Mouse (Mus musculus) cerebellum, postnatal 25 days (tissue): ENCODE data around the gene BC049352.

Experiments
- DNase-seq, 2 experiments: peaks; one replicate each; pipeline ENCODE4 v3.0.0; 2021; ENCODE audit warnings: mixed read lengths in 2 of 2

The BC049352 gene

DNA sequence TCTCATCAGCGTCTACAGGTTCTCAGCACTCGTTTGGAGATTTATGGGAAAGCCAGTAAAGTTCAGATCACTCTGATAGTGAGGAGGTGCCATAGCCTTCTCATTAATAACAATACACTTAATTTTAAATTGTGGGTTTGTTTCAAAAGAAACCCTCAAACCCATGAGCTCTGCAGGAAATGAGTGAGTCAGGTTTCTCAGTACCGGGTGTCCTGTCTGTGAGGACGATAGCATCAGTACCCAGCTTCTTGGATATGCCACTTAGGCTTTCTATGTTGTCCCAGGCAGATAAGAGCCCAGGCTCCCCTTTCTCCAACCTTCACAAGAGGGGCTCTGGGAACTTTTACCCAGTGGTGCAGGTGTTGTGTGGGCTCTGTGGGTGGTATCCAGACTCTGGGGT is 70.2 kb downstream of the BC049352 start:
- DNase-seq = no peak

DNA sequence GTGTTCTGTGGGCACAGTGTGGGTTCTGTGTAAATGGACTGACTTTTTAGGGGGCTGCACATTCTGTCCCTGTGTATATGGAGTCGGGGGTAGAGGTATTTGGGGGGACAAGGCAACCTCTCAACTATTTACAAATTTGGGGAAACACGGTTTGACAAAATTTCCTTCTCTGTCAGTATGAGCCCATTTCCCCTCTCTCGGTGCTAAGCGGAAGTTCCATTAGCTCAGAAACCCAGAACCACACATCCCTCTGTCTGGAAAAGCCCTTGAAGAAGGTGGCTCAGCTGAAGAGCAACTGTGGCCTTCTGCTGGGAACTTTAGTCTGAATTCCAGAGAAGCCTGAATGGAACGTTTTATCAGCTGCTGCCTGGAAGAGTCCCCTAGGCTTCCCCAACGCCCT is 70.6 kb downstream of the BC049352 start:
- DNase-seq = no peak

DNA sequence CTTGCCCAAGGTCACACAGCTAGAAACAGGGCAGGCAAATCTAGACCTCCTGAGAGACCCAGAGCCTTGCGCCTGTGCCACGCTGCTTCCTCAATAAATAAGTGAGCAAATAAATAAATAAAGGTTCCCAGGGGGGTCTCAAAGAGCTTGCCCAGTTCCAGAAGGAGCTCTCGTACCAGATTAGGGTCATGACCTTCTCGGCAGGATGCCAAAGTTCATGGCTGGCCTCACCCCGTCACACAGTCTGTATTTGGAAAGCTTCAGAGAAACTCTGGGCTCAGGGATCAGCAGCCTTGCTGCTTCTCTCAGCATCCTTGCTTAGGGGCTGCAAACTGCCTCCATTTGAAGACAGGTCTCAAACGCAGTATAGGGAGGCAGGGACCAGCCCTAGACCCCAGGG is 72.2 kb downstream of the BC049352 start:
- DNase-seq = no peak

DNA sequence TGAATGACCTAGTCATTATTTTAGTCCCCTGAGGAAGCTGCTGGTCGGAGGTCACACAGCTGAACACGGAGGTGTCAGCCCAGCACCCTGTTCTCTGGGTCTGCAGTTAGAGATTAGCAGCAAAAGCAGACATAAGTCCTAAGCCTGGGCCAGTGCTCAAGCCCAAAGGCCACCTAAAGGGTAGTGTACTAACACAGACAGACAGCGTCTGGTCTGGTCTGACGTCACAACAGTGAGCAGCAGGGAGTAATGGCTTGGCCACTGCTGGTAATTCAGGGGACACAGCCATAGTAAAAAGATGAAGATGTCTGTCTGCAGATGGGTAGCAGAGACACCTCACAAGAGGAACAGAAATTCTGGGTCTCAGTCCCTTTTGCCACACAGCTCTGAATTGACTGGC is 72.8 kb downstream of the BC049352 start:
- DNase-seq = no peak

DNA sequence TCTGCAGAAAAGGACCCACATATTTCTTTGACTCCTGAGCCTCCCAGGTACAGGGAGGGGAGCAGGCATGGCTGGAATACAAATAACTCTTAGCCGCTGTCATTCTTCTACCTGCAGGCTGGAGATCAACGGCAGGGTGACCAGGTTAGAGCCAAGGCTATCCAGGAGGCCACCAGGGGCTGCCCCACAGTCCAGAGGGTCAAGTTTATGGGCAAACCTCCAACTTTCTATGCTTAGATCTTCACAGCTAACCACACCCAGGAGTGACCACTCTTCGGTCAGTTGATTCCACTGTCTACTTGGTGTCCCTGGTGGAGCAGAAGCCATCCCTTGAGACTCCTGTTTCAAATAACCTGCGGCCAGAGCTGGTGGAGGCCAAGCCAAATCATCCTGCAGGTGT is 73.6 kb downstream of the BC049352 start:
- DNase-seq = no peak

DNA sequence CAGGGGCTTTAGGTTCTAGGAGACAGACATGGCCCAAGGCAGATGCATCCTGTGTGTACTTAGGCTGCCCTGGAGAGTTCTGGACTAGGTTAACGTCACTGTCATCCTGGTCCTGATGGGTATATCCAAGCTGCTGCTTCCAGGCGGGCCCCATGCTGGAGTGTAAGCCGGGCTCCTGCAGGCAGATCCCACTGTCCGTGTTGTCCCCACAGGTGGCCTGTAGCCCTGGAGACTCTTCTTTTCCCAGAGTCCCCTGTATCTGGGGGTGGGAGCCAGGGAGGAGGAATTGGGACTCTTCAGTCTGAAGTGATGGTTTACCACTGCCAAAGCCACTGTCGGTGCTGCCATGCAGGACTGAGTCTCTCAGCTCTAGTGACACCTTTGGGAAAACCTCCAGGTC is 74.2 kb downstream of the BC049352 start:
- no peak for DNase-seq

DNA sequence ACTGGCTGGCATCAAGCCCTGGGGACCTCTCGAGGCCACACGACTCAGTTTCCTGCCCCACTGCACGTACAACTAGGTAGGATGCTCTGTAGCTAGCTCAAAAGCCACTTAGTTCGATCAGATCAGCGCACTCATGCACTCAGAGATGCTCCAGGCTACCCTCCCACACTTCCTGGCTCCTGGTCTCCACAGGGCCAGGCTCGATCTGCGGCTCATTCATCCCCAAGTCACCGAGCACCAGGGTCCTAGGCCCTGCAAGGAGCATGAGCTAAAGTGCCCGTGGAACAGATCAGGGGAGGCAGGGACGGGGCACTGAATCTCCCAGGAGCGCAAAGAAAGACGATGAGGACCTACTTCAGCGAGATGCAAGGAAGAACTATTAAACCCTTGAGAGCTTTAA is 77.3 kb downstream of the BC049352 start:
- no peak for DNase-seq

DNA sequence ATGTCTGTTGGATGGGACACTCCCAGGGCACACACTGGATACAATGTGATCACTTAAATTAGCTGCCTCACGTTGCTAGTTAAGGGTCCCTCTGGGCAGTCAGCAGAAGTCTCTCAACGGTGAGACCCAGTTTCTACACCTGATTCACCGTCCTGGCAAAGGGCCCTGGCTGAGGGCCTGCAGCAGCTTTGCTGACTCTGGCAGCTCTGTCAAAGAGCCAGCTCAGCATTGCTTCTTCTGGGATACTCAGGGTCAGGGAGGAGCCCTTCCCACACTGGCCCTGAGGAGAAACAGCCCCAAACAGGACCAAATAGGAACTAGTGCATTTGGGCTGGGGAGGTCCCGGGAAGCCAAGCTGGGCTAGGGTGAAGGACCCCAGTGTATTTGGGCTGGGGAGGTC is 79.7 kb downstream of the BC049352 start:
- peak; percentile 91 to 98 for DNase-seq

DNA sequence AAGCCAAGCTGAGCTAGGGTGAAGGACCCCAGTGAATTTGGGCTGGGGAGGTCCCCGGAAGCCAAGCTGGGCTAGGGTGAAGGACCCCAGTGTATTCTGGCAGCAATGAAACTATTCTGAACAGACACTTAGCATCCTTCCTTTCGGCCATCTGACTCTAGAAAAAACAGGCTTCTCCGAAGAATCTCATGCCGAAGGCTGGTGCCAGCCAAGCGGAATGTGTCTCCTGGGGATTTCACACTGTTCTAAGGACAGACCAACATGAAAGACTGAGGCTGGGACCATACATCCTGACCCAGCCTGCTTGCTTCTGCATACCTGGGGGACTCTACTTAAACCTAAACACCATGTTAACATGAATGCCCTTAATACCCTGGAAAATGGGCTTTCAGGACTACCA is 80.1 kb downstream of the BC049352 start:
- peak; percentile 46 to 56 for DNase-seq

DNA sequence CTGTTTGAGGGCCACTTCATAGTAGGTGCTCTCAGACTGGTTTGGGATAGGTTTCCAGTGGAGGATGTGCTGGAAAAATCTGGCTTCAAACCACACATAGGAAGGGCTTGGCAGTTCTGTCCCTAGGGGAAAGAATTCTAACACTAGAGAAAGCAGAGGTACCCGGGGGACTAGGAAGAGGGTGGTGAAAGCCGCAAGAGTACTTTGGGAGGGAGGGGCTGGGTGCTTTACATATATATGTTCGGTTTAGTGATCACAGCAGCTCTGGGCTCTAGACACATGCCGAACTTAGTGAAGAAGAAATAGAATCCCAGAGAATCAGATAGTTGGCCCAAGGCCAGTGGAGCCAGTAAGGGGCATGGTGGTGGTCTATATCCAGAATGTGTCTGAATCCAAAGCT is 85.3 kb downstream of the BC049352 start:
- DNase-seq = no peak

DNA sequence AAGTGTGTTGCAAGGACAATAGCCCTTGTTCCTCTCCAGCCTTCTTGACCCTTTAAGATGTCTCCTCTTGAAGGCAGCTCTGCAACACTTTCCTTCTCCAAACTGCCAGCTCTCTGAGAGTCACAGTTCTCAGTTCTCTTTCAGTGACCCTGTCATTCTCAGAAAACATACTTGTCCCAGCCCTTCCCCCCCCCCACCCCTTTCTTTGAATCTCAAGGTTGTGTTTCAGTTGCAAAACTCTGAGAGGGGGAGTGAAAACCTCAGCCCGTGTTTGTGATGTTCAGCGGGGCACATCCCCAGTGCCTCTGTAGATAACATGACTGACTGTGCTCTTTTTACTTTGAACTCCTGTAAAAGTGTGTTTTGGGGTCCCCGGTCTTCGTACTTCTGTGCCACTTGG is 86.3 kb downstream of the BC049352 start:
- DNase-seq = no peak

DNA sequence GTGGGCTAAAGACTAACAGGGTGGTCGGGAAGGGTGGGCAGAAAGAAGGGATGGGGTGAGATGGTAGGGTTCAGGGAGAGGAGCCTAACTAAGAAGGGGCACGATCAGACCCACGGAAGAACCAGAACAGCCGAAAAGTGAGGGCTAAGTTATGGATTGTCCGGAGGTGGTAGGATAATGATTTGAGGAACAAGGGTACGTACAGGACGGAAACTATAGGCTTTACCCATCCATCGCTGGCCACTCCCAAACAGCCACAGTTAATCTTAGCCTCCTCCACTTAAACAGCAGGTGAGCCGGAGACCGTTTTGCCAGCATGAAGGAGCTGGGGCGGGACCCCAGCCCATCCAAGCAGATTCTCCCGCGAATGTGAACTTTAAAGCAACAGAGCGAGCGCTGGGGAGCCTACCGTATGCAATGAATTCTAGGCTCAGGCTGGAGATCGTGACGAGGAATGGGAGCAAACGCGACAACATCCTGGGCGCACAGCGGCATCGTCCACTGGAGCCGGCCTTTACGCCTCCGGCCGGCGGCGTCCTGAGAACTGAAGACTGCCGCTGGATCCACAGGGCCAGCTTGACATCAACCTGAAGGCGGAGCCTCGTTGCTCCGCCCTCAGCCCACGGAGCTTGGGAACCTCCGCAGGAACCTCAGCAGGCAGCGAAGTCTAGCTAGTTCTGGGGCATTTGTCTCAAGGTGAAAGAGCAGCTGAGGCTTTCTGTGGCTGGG is 87.0 kb downstream of the BC049352 start, which contains the start of gene Il10ra:
Il10ra (minus strand) TSS at position 553 of the 729 bp plus-strand sequence.
- DNase-seq = peak; percentile 73 to 81

DNA sequence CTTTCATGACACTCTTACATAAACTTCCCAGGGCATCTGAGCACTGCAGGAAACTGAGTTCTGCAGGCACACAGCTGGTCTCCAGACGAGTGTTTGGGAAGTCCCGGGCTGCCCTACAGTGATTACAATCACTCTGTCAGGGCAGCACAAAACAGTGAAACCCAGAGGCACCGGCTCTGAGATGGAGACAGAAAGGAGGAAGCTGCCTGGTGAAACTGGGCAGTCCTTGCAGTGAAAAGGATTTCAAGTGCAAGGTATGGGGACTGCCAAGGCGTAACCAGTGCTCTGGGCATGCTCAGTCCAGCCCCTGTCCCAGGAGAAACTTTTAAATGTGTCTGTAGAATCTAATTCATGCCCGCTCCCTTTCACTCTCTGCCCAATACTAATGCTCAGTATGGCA is 90.4 kb downstream of the BC049352 start:
- no peak for DNase-seq

DNA sequence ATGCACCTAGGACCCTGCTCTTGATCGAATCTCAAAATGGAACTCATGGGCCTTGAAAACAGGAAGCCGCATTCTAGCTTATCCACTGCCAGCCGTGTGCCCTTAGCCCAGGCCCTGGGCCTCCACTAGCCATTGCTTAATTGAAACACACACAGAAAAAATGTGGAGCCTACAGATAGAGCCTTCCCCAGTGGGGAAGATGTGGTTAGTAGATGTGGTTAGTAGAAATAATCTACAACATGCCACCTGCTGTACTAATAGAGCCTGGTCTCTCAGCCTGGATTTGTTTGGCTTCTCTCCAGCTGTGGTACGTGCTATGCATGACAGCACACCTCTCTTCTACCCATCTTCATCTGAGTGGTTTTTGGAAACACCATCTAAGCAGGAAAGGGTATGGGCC is 92.4 kb downstream of the BC049352 start:
- no peak for DNase-seq

DNA sequence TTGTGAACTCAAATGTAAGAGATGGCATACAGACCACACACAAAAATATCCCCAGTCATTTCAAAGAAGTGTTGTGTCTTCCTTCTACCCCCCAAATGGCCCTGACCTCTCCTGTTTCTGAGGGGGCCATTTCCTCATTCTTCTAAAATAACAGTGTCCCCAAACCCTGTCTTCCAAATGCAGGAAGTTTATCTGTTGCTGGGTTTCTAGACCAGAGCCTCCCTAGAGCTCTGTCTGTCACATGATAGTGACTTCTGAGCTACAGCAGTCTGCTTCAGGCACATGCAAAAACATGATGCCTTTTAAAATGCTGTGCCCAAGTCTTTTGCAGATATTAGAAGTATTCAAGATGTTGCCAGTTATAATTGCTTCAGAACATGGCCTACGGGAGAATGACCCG is 92.8 kb downstream of the BC049352 start:
- DNase-seq = no peak

DNA sequence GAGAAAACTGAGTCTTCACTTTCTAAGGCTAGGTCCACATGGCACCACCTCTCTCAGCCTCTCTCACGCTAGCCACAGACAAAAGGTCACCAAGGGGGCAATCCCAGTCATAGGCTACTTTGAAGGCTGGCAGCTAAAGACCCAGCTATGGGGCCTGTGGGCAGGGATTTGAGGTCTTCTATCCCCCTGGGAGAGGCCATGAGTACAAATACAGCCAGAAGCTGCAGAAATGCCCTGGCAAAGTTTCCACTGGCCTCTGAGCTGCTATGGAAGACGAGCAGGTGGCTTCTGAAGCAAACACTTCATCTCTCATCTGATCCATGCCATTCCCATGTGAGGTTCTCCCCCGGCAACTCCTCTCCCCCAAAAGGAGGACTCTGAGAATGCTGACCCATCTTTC is 98.3 kb downstream of the BC049352 start:
- no peak for DNase-seq

DNA sequence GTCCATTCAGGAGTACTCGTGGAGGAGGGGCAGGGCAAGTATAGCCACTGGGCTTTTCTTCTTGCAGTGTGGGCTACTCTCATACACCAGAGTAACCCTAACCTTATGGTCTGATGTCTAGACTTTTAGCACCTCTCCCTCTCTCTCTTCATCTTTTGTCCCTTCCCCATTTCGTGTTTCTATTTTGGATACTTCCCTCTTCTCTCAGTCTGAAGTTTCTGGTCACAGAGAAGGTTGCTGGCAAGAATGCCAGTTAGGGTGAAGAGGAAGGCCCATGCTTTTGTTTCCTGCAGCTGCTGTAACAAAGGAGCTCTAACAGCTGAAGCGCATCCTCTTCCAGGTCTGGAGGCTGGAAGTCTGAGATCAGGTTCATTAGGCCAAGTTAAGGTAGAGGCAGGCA is 99.1 kb downstream of the BC049352 start:
- DNase-seq = no peak

DNA sequence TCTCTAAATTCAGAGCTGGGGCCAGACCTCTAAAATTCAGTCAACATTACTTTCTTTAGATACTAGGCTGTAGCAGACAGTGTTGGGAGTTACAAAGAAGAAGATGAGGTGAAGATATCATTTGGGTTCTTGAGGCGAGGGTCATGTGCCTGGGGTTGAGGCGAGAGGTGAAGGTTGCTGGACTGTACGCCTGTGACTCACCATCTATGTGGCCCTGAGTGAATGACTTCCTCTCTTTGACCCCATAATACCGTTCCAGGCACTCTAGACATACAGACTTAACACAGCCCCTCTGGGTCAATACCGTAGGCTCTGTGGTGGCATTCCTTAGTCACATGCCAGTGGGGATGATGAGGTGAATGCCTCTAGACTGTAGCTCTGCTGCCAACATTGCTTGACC is 100.7 kb downstream of the BC049352 start:
- DNase-seq = no peak

DNA sequence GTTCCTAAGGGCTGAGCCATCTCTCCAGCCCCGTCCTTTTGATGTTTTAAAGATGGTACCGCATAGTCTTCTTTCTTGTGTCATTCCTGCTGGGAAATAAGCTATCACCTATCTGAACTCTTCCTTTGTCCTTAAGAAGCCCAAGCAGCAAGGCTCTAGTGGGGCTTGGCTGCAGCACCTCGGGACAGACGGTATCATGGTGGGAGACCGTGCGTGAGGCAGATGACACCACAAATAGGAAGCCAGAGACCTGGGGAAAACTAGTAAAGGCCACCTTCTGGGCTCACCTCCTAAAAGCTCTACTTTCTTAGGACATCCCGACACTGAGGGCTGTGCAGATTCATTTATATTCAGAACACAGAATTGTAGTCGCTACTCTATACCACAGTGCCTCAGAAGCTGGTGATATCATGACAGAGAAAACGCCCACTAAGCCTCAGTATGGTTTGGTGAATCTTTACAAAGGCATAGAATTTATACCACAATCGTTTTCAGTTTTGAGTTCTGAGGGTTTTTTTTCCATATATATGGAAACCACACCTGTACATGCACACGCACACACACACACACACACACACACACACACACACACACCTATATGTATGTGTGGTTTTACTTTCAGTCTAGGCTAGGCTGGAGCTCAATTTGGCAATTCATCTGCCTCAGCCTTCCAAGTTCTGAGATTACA is 109.8 kb downstream of the BC049352 start:
- peak; percentile 85 to 86 for DNase-seq

DNA sequence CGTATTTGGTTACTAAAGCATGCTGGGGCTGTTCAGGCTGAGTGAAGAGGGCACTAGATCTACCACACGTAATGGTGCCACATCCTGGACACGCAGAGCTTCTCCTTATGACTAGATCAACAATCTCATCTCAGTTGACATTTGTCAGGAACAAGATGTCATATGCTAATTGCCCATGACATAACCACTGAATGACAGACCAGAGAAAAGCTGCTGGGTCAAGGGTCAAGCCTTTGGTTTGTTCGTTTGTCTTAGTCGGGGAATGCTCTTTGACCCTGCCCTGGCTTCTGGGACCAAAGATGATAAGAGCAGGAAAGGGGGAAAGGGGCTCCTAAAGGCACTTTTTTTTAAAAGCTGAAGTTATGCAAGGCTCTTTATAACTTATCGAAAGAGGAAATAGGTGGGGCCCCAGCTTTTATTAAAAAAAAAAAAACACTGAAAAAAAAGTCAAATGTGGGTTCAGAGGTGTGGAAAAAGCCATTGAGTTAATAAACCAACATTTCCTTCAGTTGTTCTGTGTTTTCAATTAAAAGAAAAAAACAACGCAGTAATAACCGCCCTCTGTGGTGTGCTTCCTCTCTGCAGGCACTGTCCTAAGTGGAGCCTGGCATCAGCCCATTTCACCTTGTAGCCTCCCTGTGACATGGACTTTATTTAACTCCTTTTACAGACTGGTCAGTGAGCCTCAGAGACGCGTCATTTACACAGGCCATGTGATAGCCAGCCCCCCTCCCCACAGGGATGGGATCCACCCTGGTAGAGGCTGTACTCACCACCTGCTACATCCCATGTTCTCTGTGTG is 112.6 kb downstream of the BC049352 start:
- no peak for DNase-seq

DNA sequence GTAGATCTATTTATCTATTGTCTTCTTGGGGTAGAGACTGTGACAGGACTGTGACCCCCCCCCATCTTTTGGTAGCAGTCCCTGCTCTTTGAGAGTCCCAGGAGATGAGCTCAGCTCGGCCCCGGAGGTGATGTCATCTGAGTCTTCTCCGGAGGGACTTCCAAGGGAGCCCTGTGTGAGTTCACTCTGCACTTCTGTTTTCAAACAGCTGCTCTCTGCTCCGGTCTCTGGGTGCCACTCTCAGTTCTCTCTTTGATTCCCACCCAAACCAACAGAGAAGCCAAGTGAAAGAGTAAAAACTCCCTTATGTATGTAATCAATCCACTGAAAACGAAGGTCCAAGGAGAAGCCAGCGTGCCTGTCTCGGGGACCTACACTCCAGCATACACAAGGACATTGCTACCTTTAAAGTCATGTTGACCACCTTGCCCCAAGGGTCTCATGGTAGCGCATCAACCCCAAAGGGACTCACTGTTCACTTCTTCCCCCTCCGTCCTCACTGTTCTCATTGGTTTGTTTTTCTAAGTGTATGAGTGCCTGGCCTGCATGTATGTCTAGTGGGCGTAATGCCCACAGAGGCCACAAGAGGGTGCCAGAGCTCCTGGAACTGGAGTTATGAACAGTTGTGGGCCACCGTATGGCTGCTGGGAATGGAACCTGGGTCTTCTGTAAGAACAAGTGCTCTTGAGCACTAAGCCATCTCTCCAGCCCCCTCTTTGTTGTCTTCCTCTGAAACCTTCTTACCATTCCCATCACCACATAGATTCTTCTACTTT is 117.6 kb downstream of the BC049352 start:
- peak; percentile 35 to 61 for DNase-seq
